Mouse (Mus musculus): ENCODE data around the gene Intu. TPM values are rescaled to one million over a fixed set of nuclear protein-coding genes. Genes with fewer than 3 reads are reported as not detected.

Intu gene
- polyA plus RNA-seq, 1 experiment = 1.3 TPM

GRCm38 (mm10) chr3:40674873-40675405 is 143.9 kb downstream of the Intu start:
- TF ChIP-seq CTCF (IDR thresholded peaks at IDR 0.05; ENCODE audit: control insufficient read depth, insufficient read depth, low read length) = no peak
- no peak for TF ChIP-seq POLR2A (IDR thresholded peaks at IDR 0.05; ENCODE audit: borderline replicate concordance, control insufficient read depth, low read depth, low read length)
- Histone ChIP-seq H3K4me3 (replicated peaks; ENCODE audit: control insufficient read depth, low read depth, low read length) (no peak overlapping the region), H3K27ac (ENCODE audit: control insufficient read depth, insufficient read depth, low read depth, low read length, poor library complexity) (no peak overlapping the region), H3K4me1 (ENCODE audit: control insufficient read depth, insufficient read depth, low read length) (no peaks in the 10 kb centered on the region)
- WGBS = 86% methylated on average over 8 of the region's 8 CpGs

GRCm38 (mm10) chr3:40678856-40679255 is 147.8 kb downstream of the Intu start:
- TF ChIP-seq POLR2A (IDR thresholded peaks at IDR 0.05; ENCODE audit: borderline replicate concordance, control insufficient read depth, low read depth, low read length) = no peak
- TF ChIP-seq CTCF (IDR thresholded peaks at IDR 0.05; ENCODE audit: control insufficient read depth, insufficient read depth, low read length) = no peak
- Histone ChIP-seq H3K4me3 (replicated peaks; ENCODE audit: control insufficient read depth, low read depth, low read length) (no peak overlapping the region), H3K27ac (ENCODE audit: control insufficient read depth, insufficient read depth, low read depth, low read length, poor library complexity) (no peak overlapping the region), H3K4me1 (ENCODE audit: control insufficient read depth, insufficient read depth, low read length) (no peaks in the 10 kb centered on the region)
- WGBS = 84% methylated on average over 1 of the region's 1 CpGs

GRCm38 (mm10) chr3:40682404-40682803 is 151.3 kb downstream of the Intu start:
- TF ChIP-seq CTCF (IDR thresholded peaks at IDR 0.05; ENCODE audit: control insufficient read depth, insufficient read depth, low read length) = no peak
- no peak for TF ChIP-seq POLR2A (IDR thresholded peaks at IDR 0.05; ENCODE audit: borderline replicate concordance, control insufficient read depth, low read depth, low read length)
- Histone ChIP-seq H3K4me1 (ENCODE audit: control insufficient read depth, insufficient read depth, low read length) (no peaks in the 10 kb centered on the region), H3K27ac (ENCODE audit: control insufficient read depth, insufficient read depth, low read depth, low read length, poor library complexity) (no peak overlapping the region), H3K4me3 (replicated peaks; ENCODE audit: control insufficient read depth, low read depth, low read length) (no peak overlapping the region)
- WGBS = 86% methylated on average over 11 of the region's 11 CpGs

DNA sequence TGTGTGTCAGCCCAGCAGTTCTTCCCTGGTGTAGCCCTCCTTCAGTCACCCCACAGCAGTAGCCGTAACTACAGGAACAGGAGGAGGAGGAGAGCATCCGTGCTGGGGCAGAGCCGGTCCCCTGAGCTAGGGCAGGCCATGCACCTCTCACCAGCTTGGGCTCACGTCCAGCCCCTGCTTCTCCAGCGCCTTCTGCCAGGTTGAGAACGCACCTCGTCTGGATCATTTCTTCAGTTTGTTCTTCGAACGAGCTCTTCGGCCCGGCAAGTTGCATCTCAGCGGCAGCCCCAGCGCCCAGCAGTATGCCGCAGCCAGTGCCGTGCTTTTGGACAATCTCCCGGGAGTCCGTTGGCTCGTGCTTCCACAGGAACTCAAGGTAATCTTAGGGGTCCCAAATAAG is 152.1 kb downstream of the Intu start:
- 90% methylated on average over 18 of the region's 18 CpGs for WGBS
- no peak overlapping the region for H3K4me3 ChIP-seq (replicated peaks; ENCODE audit: control insufficient read depth, low read depth, low read length)
- TF ChIP-seq POLR2A (IDR thresholded peaks at IDR 0.05; ENCODE audit: borderline replicate concordance, control insufficient read depth, low read depth, low read length) (no peak), CTCF (IDR thresholded peaks at IDR 0.05; ENCODE audit: control insufficient read depth, insufficient read depth, low read length) (no peak)
- H3K4me1 ChIP-seq (ENCODE audit: control insufficient read depth, insufficient read depth, low read length) = no peaks in the 10 kb centered on the region
- H3K27ac ChIP-seq (ENCODE audit: control insufficient read depth, insufficient read depth, low read depth, low read length, poor library complexity) = no peak overlapping the region

DNA sequence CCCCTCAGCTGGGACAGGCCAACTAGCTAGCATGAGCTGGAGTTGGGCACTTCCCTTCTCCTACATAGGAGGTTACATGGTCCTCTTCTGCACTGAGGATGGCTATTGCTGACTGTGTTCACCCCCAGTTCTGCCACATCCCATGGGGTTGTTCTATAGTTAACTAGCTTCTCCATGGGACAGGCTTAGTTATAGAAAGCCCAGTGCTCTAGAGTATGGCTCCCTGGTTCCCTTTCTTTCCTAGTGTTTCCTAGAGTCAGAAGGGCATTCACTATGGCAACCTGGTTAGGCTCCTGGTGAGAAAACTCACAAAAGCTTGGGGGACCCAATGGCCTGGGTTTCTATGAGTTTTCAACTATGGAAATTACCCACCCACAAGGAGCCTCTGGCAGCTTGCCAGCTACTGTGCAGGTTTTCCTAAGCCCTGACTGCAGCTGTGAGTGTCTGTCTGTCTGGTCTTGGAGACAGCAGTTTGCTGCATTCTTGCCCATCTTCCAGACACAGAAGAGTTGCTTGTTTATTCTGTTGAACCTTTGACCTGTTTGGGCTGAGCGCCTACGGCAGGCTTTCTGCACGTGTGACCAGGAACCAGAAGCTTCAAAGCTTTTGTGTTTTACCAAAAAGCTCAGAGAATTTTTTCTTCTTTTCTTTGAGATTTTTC is 154.9 kb downstream of the Intu start:
- no peak overlapping the region for H3K4me3 ChIP-seq (replicated peaks; ENCODE audit: control insufficient read depth, low read depth, low read length)
- no peaks in the 10 kb centered on the region for H3K4me1 ChIP-seq (ENCODE audit: control insufficient read depth, insufficient read depth, low read length)
- H3K27ac ChIP-seq (ENCODE audit: control insufficient read depth, insufficient read depth, low read depth, low read length, poor library complexity) = no peak overlapping the region
- WGBS = 78% methylated on average over 3 of the region's 3 CpGs
- no peak for TF ChIP-seq POLR2A (IDR thresholded peaks at IDR 0.05; ENCODE audit: borderline replicate concordance, control insufficient read depth, low read depth, low read length)
- no peak for TF ChIP-seq CTCF (IDR thresholded peaks at IDR 0.05; ENCODE audit: control insufficient read depth, insufficient read depth, low read length)

DNA sequence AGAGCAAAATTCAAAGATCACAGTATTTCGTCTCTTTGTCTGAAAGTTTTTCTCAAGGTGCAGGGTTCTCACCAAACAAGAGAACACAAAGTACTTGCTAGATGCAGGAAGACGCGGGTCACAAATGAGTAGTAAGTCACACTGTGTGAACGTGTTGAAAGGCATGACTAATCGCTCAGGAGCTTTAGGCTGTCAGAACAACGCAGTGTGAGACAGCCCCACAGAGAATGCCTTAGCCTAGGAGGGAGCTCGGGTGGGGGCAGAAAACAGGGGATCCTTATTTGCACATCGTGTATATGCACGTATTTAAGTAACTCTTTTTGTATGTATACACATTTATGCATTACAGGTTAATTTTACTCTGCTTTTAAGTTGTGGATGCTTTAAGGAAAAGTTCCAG is 155.8 kb downstream of the Intu start:
- no peaks in the 10 kb centered on the region for H3K4me1 ChIP-seq (ENCODE audit: control insufficient read depth, insufficient read depth, low read length)
- WGBS = 79% methylated on average over 9 of the region's 9 CpGs
- no peak overlapping the region for H3K4me3 ChIP-seq (replicated peaks; ENCODE audit: control insufficient read depth, low read depth, low read length)
- TF ChIP-seq CTCF (IDR thresholded peaks at IDR 0.05; ENCODE audit: control insufficient read depth, insufficient read depth, low read length) (no peak), POLR2A (IDR thresholded peaks at IDR 0.05; ENCODE audit: borderline replicate concordance, control insufficient read depth, low read depth, low read length) (no peak)
- no peak overlapping the region for H3K27ac ChIP-seq (ENCODE audit: control insufficient read depth, insufficient read depth, low read depth, low read length, poor library complexity)

DNA sequence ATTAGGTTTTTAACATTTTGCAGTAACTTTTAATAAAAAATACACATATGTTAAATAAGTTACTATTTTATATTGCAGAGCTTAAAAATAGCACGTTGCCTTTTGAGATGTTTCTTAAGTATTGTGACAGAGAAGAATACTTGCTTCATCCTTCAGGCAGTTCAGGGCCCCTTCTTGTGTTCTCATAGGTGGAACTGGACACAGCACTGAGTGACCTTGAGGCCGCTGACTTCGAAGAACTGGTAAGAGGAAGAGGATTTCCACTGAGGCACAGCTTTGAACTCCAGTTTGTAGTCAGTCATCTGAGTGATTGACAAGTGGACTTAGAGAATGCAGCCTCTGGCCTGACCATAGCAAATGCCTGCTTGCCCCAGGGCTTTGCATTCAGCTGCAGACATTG is 156.5 kb downstream of the Intu start:
- H3K4me1 ChIP-seq (ENCODE audit: control insufficient read depth, insufficient read depth, low read length) = no peaks in the 10 kb centered on the region
- WGBS = 44% methylated on average over 3 of the region's 3 CpGs
- no peak overlapping the region for H3K27ac ChIP-seq (ENCODE audit: control insufficient read depth, insufficient read depth, low read depth, low read length, poor library complexity)
- H3K4me3 ChIP-seq (replicated peaks; ENCODE audit: control insufficient read depth, low read depth, low read length) = no peak overlapping the region
- TF ChIP-seq POLR2A (IDR thresholded peaks at IDR 0.05; ENCODE audit: borderline replicate concordance, control insufficient read depth, low read depth, low read length) (no peak), CTCF (IDR thresholded peaks at IDR 0.05; ENCODE audit: control insufficient read depth, insufficient read depth, low read length) (no peak)

DNA sequence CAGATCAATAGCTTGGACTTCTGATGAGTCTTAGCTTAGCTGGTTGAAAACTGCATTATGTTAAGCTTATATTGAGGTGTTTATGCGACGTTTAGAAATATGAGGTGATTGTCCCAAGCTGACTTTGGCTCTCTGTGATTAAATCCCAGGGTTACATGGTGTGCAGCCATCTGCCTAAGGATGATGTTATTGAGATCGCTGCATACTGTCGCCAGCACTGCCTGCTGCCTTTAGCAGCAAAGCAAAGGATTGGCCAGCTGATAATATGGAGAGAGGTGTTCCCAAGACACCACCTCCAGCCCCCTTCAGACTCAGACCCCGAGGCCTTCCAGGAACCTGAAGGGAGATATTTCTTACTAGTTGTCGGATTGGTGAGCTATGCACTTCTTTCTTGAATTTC is 160.5 kb downstream of the Intu start:
- WGBS = 88% methylated on average over 6 of the region's 6 CpGs

More for the DNA sequence above, 160.5 kb downstream of the Intu start:
- Histone ChIP-seq H3K4me1 (ENCODE audit: control insufficient read depth, insufficient read depth, low read length) (peaks cover 2% of the 10 kb centered on the region), H3K4me3 (replicated peaks; ENCODE audit: control insufficient read depth, low read depth, low read length) (no peak overlapping the region), H3K27ac (ENCODE audit: control insufficient read depth, insufficient read depth, low read depth, low read length, poor library complexity) (no peak overlapping the region)
- TF ChIP-seq POLR2A (IDR thresholded peaks at IDR 0.05; ENCODE audit: borderline replicate concordance, control insufficient read depth, low read depth, low read length) (no peak), CTCF (IDR thresholded peaks at IDR 0.05; ENCODE audit: control insufficient read depth, insufficient read depth, low read length) (no peak)

All from bone marrow, adult 2 months (tissue).